Mouse (Mus musculus) lung, postnatal 36 days (tissue): ENCODE results near the gene Dse.

Experiments used
- DNase-seq: peaks from one replicate; pipeline ENCODE4 v3.0.0; 2022; ENCODE audit warnings: mixed read lengths

Dse gene

GRCm38 (mm10) chr10:34198061-34198460 lies 9.5 kb downstream of the Dse start:
- DNase-seq: peak; percentile 52

GRCm38 (mm10) chr10:34197269-34197668 lies 10.2 kb downstream of the Dse start:
- no peak for DNase-seq

- DNase-seq: no peak
Measured at GRCm38 (mm10) chr10:34194957-34195356, 12.6 kb downstream of the Dse start.

GRCm38 (mm10) chr10:34194503-34194902 lies 13.0 kb downstream of the Dse start:
- DNase-seq: peak; percentile 21

- DNase-seq: no peak
Measured at GRCm38 (mm10) chr10:34186571-34187260, 20.8 kb downstream of the Dse start.

- peak; percentile 26 for DNase-seq
Measured at GRCm38 (mm10) chr10:34185556-34185955, 22.0 kb downstream of the Dse start.

- no peak for DNase-seq
Measured at GRCm38 (mm10) chr10:34184956-34185355, 22.6 kb downstream of the Dse start.

GRCm38 (mm10) chr10:34183731-34184130 lies 23.8 kb downstream of the Dse start:
- DNase-seq: peak; percentile 33

GRCm38 (mm10) chr10:34175870-34176606 lies 31.5 kb downstream of the Dse start:
- DNase-seq: no peak

GRCm38 (mm10) chr10:34172663-34173282 lies 34.7 kb downstream of the Dse start:
- no peak for DNase-seq

GRCm38 (mm10) chr10:34171660-34172059 lies 35.9 kb downstream of the Dse start:
- DNase-seq: peak; percentile 44

- DNase-seq: no peak
Measured at GRCm38 (mm10) chr10:34171191-34171590, 36.3 kb downstream of the Dse start.

- no peak for DNase-seq
Measured at GRCm38 (mm10) chr10:34166971-34167370, 40.5 kb downstream of the Dse start.

GRCm38 (mm10) chr10:34155796-34156554 lies 51.5 kb downstream of the Dse start:
- DNase-seq: no peak

- DNase-seq: peak; percentile 47
Measured at GRCm38 (mm10) chr10:34151827-34152226, 55.7 kb downstream of the Dse start.

- no peak for DNase-seq
Measured at GRCm38 (mm10) chr10:34150454-34150853, 57.1 kb downstream of the Dse start.

- DNase-seq: no peak
Measured at GRCm38 (mm10) chr10:34149772-34150171, 57.7 kb downstream of the Dse start.

- no peak for DNase-seq
Measured at GRCm38 (mm10) chr10:34141693-34142092, 65.8 kb downstream of the Dse start.

- DNase-seq: no peak
Measured at GRCm38 (mm10) chr10:34139768-34140167, 67.7 kb downstream of the Dse start.

- no peak for DNase-seq
Measured at GRCm38 (mm10) chr10:34138027-34138426, 69.5 kb downstream of the Dse start.

- DNase-seq: no peak
Measured at GRCm38 (mm10) chr10:34136432-34136831, 71.1 kb downstream of the Dse start.

- peak; percentile 43 for DNase-seq
Measured at GRCm38 (mm10) chr10:34131356-34131755, 76.2 kb downstream of the Dse start.

GRCm38 (mm10) chr10:34128391-34128790 lies 79.1 kb downstream of the Dse start:
- DNase-seq: peak; percentile 58
